Mouse (Mus musculus) hindbrain, embryonic 13.5 days (tissue): ENCODE measurements around the gene Bmp4. TPM values are rescaled to one million over a fixed set of nuclear protein-coding genes. Genes with fewer than 3 reads are reported as not detected.

ENCODE experiments used
- ATAC-seq: fragments of 200-750 bp; cut with Nextera tagmentation; 2 replicates; pipeline ENCODE4 v1.8.0; 2017; ENCODE audit warnings: moderate TSS enrichment; ENCODE audit not compliant: low FRiP score
- H3K27ac ChIP-seq: fragments of 300-500 bp; sonication (generic); 2 replicates; pipeline ENCODE4 v1.5.1; 2015; ENCODE audit warnings: inconsistent platforms, mild to moderate bottlenecking, moderate library complexity
- H3K27me3 ChIP-seq: fragments of 300-500 bp; sonication (generic); 2 replicates; pipeline ENCODE4 v1.6.1; 2015; ENCODE audit warnings: mild to moderate bottlenecking, inconsistent platforms
- H3K36me3 ChIP-seq: fragments of 300-500 bp; sonication (generic); 2 replicates; pipeline ENCODE4 v1.6.1; 2015; ENCODE audit warnings: mild to moderate bottlenecking, inconsistent platforms
- H3K4me1 ChIP-seq: fragments of 300-500 bp; sonication (generic); replicated peaks from 2 replicates; pipeline ENCODE4 v1.6.1; 2015; ENCODE audit warnings: inconsistent platforms
- H3K4me2 ChIP-seq: fragments of 300-500 bp; sonication (generic); 2 replicates; pipeline ENCODE4 v1.6.1; 2015; ENCODE audit warnings: inconsistent platforms, mild to moderate bottlenecking, moderate library complexity
- H3K4me3 ChIP-seq: fragments of 300-500 bp; sonication (generic); 2 replicates; pipeline ENCODE4 v1.5.1; 2015; ENCODE audit warnings: mild to moderate bottlenecking, inconsistent platforms
- H3K9ac ChIP-seq: fragments of 300-500 bp; sonication (generic); 2 replicates; pipeline ENCODE4 v1.6.1; 2015; ENCODE audit warnings: mild to moderate bottlenecking, inconsistent platforms
- H3K9me3 ChIP-seq: fragments of 300-500 bp; sonication (generic); 2 replicates; pipeline ENCODE4 v1.6.1; 2016; ENCODE audit warnings: inconsistent platforms
- WGBS: fragments of 180-500 bp; shearing (Covaris S2); methylation state at CpG from one replicate; pipeline ENCODE4 v1.1.7; 2015; 5-methylcytosine and 5-hydroxymethylcytosine counted together
- polyA plus RNA-seq: library from polyadenylated mRNA; unstranded; fragments of >200 nt; fragmentation: Nextera tagmentation; extraction: Ambion mirVana; gene quantifications from 2 replicates; pipeline ENCODE4 v1.2.1, GENCODE M21; 2015

Gene Bmp4
- polyA plus RNA-seq, 1 experiment from 2014 or later: 3.2 TPM

GRCm38 (mm10) chr14:46399925-46400324 lies 9.5 kb upstream of the Bmp4 start:
- no peak overlapping the region for H3K9ac ChIP-seq
- WGBS: 70% methylated on average over 2 of the region's 2 CpGs
- H3K4me1 ChIP-seq: peaks cover 10% of the 10 kb centered on the region
- H3K4me2 ChIP-seq: no peak overlapping the region
- H3K36me3 ChIP-seq: no peaks in the 10 kb centered on the region
- ATAC-seq: no peak
- peaks cover 42% of the 10 kb centered on the region for H3K27me3 ChIP-seq
- no peak overlapping the region for H3K27ac ChIP-seq
- no peak overlapping the region for H3K4me3 ChIP-seq
- no peaks in the 10 kb centered on the region for H3K9me3 ChIP-seq

GRCm38 (mm10) chr14:46398091-46398695 lies 7.7 kb upstream of the Bmp4 start:
- Histone ChIP-seq H3K27me3 (peaks cover 54% of the 10 kb centered on the region), H3K4me1 (peaks cover 10% of the 10 kb centered on the region), H3K9me3 (no peaks in the 10 kb centered on the region), H3K36me3 (no peaks in the 10 kb centered on the region), H3K4me2 (peak overlapping the region; percentile 49), H3K4me3 (peak overlapping the region; percentile 28), H3K9ac (no peak overlapping the region), H3K27ac (no peak overlapping the region)
- 2% methylated on average over 27 of the region's 27 CpGs for WGBS
- 0 out of 2 replicates have a peak, but pooled peaks have one; percentile 39 for ATAC-seq

- Histone ChIP-seq H3K4me3 (no peak overlapping the region), H3K4me2 (no peak overlapping the region), H3K27ac (no peak overlapping the region), H3K9ac (no peak overlapping the region), H3K27me3 (peaks cover 83% of the 10 kb centered on the region), H3K4me1 (peaks cover 37% of the 10 kb centered on the region), H3K9me3 (no peaks in the 10 kb centered on the region), H3K36me3 (no peaks in the 10 kb centered on the region)
- whole genome bisulfite sequencing: 55% methylated on average over 6 of the region's 6 CpGs
- ATAC-seq: no peak
Measured at GRCm38 (mm10) chr14:46391621-46392170, 1.2 kb upstream of the Bmp4 start.

GRCm38 (mm10) chr14:46389438-46390248 lies 826 bp downstream of the Bmp4 start:
- 8% methylated on average over 24 of the region's 24 CpGs for WGBS
- H3K36me3 ChIP-seq: no peaks in the 10 kb centered on the region
- H3K27ac ChIP-seq: no peak overlapping the region
- peaks cover 53% of the 10 kb centered on the region for H3K4me1 ChIP-seq
- H3K9ac ChIP-seq: peak overlapping the region; percentile 43; the same call in 1 of the 2 replicates
- ATAC-seq: no peak
- H3K4me2 ChIP-seq: peak overlapping the region; percentile 53
- peak overlapping the region; percentile 32 for H3K4me3 ChIP-seq
- peaks cover 95% of the 10 kb centered on the region for H3K27me3 ChIP-seq
- H3K9me3 ChIP-seq: no peaks in the 10 kb centered on the region

- Histone ChIP-seq H3K4me1 (peaks cover 53% of the 10 kb centered on the region), H3K9me3 (no peaks in the 10 kb centered on the region), H3K9ac (no peak overlapping the region), H3K36me3 (no peaks in the 10 kb centered on the region), H3K27ac (no peak overlapping the region), H3K4me2 (peak overlapping the region; percentile 87), H3K27me3 (peaks cover 96% of the 10 kb centered on the region), H3K4me3 (peak overlapping the region; percentile 57)
- no peak for ATAC-seq
- WGBS: under 1% methylated on average over 27 of the region's 27 CpGs
Measured at GRCm38 (mm10) chr14:46388636-46389035, 1.8 kb downstream of the Bmp4 start.

GRCm38 (mm10) chr14:46387821-46388481 lies 2.5 kb downstream of the Bmp4 start:
- ATAC-seq: peak; percentile 36
- H3K9me3 ChIP-seq: no peaks in the 10 kb centered on the region
- H3K36me3 ChIP-seq: no peaks in the 10 kb centered on the region
- peak overlapping the region; percentile 57 for H3K4me3 ChIP-seq
- H3K9ac ChIP-seq: 0 out of 2 replicates have a peak overlapping the region, but pooled peaks have one; percentile 63
- no peak overlapping the region for H3K27ac ChIP-seq
- peaks cover 96% of the 10 kb centered on the region for H3K27me3 ChIP-seq
- peak overlapping the region; percentile 87 for H3K4me2 ChIP-seq
- H3K4me1 ChIP-seq: peaks cover 53% of the 10 kb centered on the region
- WGBS: under 1% methylated on average over 38 of the region's 41 CpGs

- peak; percentile 78 for ATAC-seq
- Histone ChIP-seq H3K9me3 (no peaks in the 10 kb centered on the region), H3K4me2 (peak overlapping the region; percentile 87), H3K27me3 (peaks cover 97% of the 10 kb centered on the region), H3K4me3 (peak overlapping the region; percentile 57), H3K27ac (no peak overlapping the region), H3K4me1 (peaks cover 53% of the 10 kb centered on the region), H3K9ac (peak overlapping the region; percentile 63), H3K36me3 (no peaks in the 10 kb centered on the region)
- 1% methylated on average over 27 of the region's 27 CpGs for WGBS
Measured at GRCm38 (mm10) chr14:46387357-46387671, 3.2 kb downstream of the Bmp4 start.

- Histone ChIP-seq H3K9me3 (no peaks in the 10 kb centered on the region), H3K9ac (peak overlapping the region; percentile 63; the same call in 1 of the 2 replicates), H3K4me1 (peaks cover 53% of the 10 kb centered on the region), H3K4me3 (peak overlapping the region; percentile 57), H3K27me3 (peaks cover 97% of the 10 kb centered on the region), H3K27ac (no peak overlapping the region), H3K4me2 (peak overlapping the region; percentile 87), H3K36me3 (no peaks in the 10 kb centered on the region)
- no peak for ATAC-seq
- under 1% methylated on average over 28 of the region's 28 CpGs for WGBS
Measured at GRCm38 (mm10) chr14:46386478-46387356, 3.8 kb downstream of the Bmp4 start.

- peaks cover 97% of the 10 kb centered on the region for H3K27me3 ChIP-seq
- no peaks in the 10 kb centered on the region for H3K9me3 ChIP-seq
- H3K4me1 ChIP-seq: peaks cover 53% of the 10 kb centered on the region
- H3K4me2 ChIP-seq: peak overlapping the region; percentile 87
- no peak for ATAC-seq
- no peak overlapping the region for H3K27ac ChIP-seq
- H3K9ac ChIP-seq: peak overlapping the region; percentile 55; the same call in 1 of the 2 replicates
- H3K4me3 ChIP-seq: peak overlapping the region; percentile 57
- WGBS: under 1% methylated on average over 39 of the region's 39 CpGs
- no peaks in the 10 kb centered on the region for H3K36me3 ChIP-seq
Measured at GRCm38 (mm10) chr14:46385701-46386477, 4.6 kb downstream of the Bmp4 start.

GRCm38 (mm10) chr14:46384946-46385691 lies 5.3 kb downstream of the Bmp4 start:
- Histone ChIP-seq H3K27me3 (peaks cover 97% of the 10 kb centered on the region), H3K4me3 (peak overlapping the region; percentile 57), H3K27ac (no peak overlapping the region), H3K9me3 (no peaks in the 10 kb centered on the region), H3K4me2 (peak overlapping the region; percentile 87), H3K4me1 (peaks cover 54% of the 10 kb centered on the region), H3K36me3 (no peaks in the 10 kb centered on the region), H3K9ac (peak overlapping the region; percentile 55; the same call in 1 of the 2 replicates)
- no peak for ATAC-seq
- 15% methylated on average over 14 of the region's 14 CpGs for WGBS
